Mouse (Mus musculus): ENCODE measurements at regions not wholly inside any gene's neighbourhood (a gene's known extent, or its start where the extent isn't known, plus 50 kb on each side); places are given as distances from the start of the nearest gene placed in this dataset.
A peak's percentile ranks its signal among the peaks of the same experiment; 100 is the strongest.

- intact Hi-C loops (cut with DNase I): no loop called here
- no peak for TF ChIP-seq CTCF (IDR thresholded peaks at IDR 0.05)
- DNase-seq (ENCODE audit: extremely low spot score in 1 of 2, low spot score in 2 of 2): no peak
- no peak overlapping the region for H3K4me3 ChIP-seq
- H3K27ac ChIP-seq: no peak overlapping the region
Measured at GRCm38 (mm10) chr3:133791361-133791760, 246.4 kb upstream of the Tet2 start.

- TF ChIP-seq CTCF (IDR thresholded peaks at IDR 0.05): no peak
- intact Hi-C loops (cut with DNase I): no loop called here
- DNase-seq (ENCODE audit: extremely low spot score in 1 of 2, low spot score in 2 of 2): no peak
Measured at GRCm38 (mm10) chr3:133809007-133809552, 264.1 kb upstream of the Tet2 start.

GRCm38 (mm10) chr3:133818966-133819700 lies 274.2 kb upstream of the Tet2 start:
- H3K4me3 ChIP-seq: no peak overlapping the region
- intact Hi-C loops (cut with DNase I): no loop called here
- DNase-seq (ENCODE audit: extremely low spot score in 1 of 2, low spot score in 2 of 2): no peak
- no peak overlapping the region for H3K27ac ChIP-seq
- no peak for TF ChIP-seq CTCF (IDR thresholded peaks at IDR 0.05)

More at GRCm38 (mm10) chr3:133809007-133809552, 264.1 kb upstream of the Tet2 start:
- H3K27ac ChIP-seq: no peak overlapping the region
- no peak overlapping the region for H3K4me3 ChIP-seq

GRCm38 (mm10) chr3:133833739-133834391 lies 288.9 kb upstream of the Tet2 start:
- no peak for TF ChIP-seq CTCF (IDR thresholded peaks at IDR 0.05)
- H3K27ac ChIP-seq: no peak overlapping the region
- intact Hi-C loops (cut with DNase I): loop anchor here (1.0 kb wide), 1 partner anchor 18 kb away; no protein-coding TSS in a partner anchor
- H3K4me3 ChIP-seq: no peak overlapping the region
- no peak for DNase-seq (ENCODE audit: extremely low spot score in 1 of 2, low spot score in 2 of 2)

GRCm38 (mm10) chr3:133834459-133834858 lies 289.5 kb upstream of the Tet2 start:
- no peak for DNase-seq (ENCODE audit: extremely low spot score in 1 of 2, low spot score in 2 of 2)
- Histone ChIP-seq H3K4me3 (no peak overlapping the region), H3K27ac (no peak overlapping the region)
- no peak for TF ChIP-seq CTCF (IDR thresholded peaks at IDR 0.05)
- intact Hi-C loops (cut with DNase I): loop anchor here (1.0 kb wide), 1 partner anchor 18 kb away; no protein-coding TSS in a partner anchor

GRCm38 (mm10) chr3:133846301-133846700 lies 301.4 kb upstream of the Tet2 start:
- no peak overlapping the region for H3K4me3 ChIP-seq
- intact Hi-C loops (cut with DNase I): no loop called here
- no peak for DNase-seq (ENCODE audit: extremely low spot score in 1 of 2, low spot score in 2 of 2)

GRCm38 (mm10) chr3:133874383-133874782 lies 329.4 kb upstream of the Tet2 start:
- intact Hi-C loops (cut with DNase I): loop anchor here (10.0 kb wide), 1 partner anchor 560 kb away; the partner anchor contains the start of gene Ppa2
- Histone ChIP-seq H3K4me3 (no peak overlapping the region), H3K27ac (no peak overlapping the region)
- no peak for DNase-seq (ENCODE audit: extremely low spot score in 1 of 2, low spot score in 2 of 2)
- no peak for TF ChIP-seq CTCF (IDR thresholded peaks at IDR 0.05)

More at GRCm38 (mm10) chr3:133846301-133846700, 301.4 kb upstream of the Tet2 start:
- no peak for TF ChIP-seq CTCF (IDR thresholded peaks at IDR 0.05)
- H3K27ac ChIP-seq: no peak overlapping the region

GRCm38 (mm10) chr3:133876439-133877072 lies 331.6 kb upstream of the Tet2 start:
- intact Hi-C loops (cut with DNase I): loop anchor here (1.0 to 10.0 kb wide), 4 partner anchors 456 to 1331 kb away; partner anchors contain the start of gene Ppa2
- peak; percentile 86 for TF ChIP-seq CTCF (IDR thresholded peaks at IDR 0.05)
- peak; percentile 75 to 80 for DNase-seq (ENCODE audit: extremely low spot score in 1 of 2, low spot score in 2 of 2)
- H3K4me3 ChIP-seq: peak overlapping the region; percentile 18; the same call in 1 of the 2 replicates
- peak overlapping the region; percentile 0; the same call in 1 of the 2 replicates for H3K27ac ChIP-seq

GRCm38 (mm10) chr3:133877310-133877709 lies 332.4 kb upstream of the Tet2 start:
- no peak for TF ChIP-seq CTCF (IDR thresholded peaks at IDR 0.05)
- Histone ChIP-seq H3K4me3 (no peak overlapping the region), H3K27ac (no peak overlapping the region)
- no peak for DNase-seq (ENCODE audit: extremely low spot score in 1 of 2, low spot score in 2 of 2)
- intact Hi-C loops (cut with DNase I): loop anchor here (5.0 to 10.0 kb wide), 3 partner anchors 455 to 1330 kb away; partner anchors contain the start of gene Ppa2

- Histone ChIP-seq H3K4me3 (no peak overlapping the region), H3K27ac (no peak overlapping the region)
- no peak for DNase-seq (ENCODE audit: extremely low spot score in 1 of 2, low spot score in 2 of 2)
- intact Hi-C loops (cut with DNase I): no loop called here
- no peak for TF ChIP-seq CTCF (IDR thresholded peaks at IDR 0.05)
Measured at GRCm38 (mm10) chr3:133880626-133881025, 335.7 kb upstream of the Tet2 start.

GRCm38 (mm10) chr3:133901931-133902330 lies 334.4 kb upstream of the Cxxc4 start:
- intact Hi-C loops (cut with DNase I): no loop called here
- no peak for DNase-seq (ENCODE audit: extremely low spot score in 1 of 2, low spot score in 2 of 2)
- no peak overlapping the region for H3K27ac ChIP-seq
- no peak overlapping the region for H3K4me3 ChIP-seq
- no peak for TF ChIP-seq CTCF (IDR thresholded peaks at IDR 0.05)
